Mouse (Mus musculus) lung, postnatal 0 days (tissue): ENCODE results near the gene Dscaml1. TPM values are rescaled to one million over a fixed set of nuclear protein-coding genes. Genes with fewer than 3 reads are reported as not detected.

Experiments
- ATAC-seq: fragments of 200-750 bp; cut with Nextera tagmentation; 2 replicates; pipeline ENCODE4 v1.8.0; 2017; ENCODE audit warnings: moderate library complexity
- DNase-seq: peaks from one replicate; pipeline ENCODE4 v3.0.0-alpha.2; 2016; ENCODE audit warnings: low spot score
- H3K27ac ChIP-seq: fragments of 300-500 bp; sonication (generic); 2 replicates; pipeline ENCODE4 v1.5.1; 2014; ENCODE audit warnings: antibody characterized with exemption, mild to moderate bottlenecking, low read length, mixed read lengths
- H3K27me3 ChIP-seq: fragments of 300-500 bp; sonication (generic); replicated peaks from 2 replicates; pipeline ENCODE4 v1.6.1; 2014; ENCODE audit warnings: low read length, mixed read lengths; ENCODE audit not compliant: insufficient read depth
- H3K36me3 ChIP-seq: fragments of 300-500 bp; sonication (generic); 2 replicates; pipeline ENCODE4 v1.6.1; 2014; ENCODE audit warnings: low read length, mixed read lengths; ENCODE audit not compliant: insufficient read depth
- H3K4me1 ChIP-seq: fragments of 300-500 bp; sonication (generic); 2 replicates; pipeline ENCODE4 v1.6.1; 2014; ENCODE audit warnings: antibody characterized with exemption, low read depth, low read length, mixed read lengths; ENCODE audit not compliant: insufficient read depth
- H3K4me2 ChIP-seq: fragments of 300-500 bp; sonication (generic); replicated peaks from 2 replicates; pipeline ENCODE4 v1.6.1; 2014; ENCODE audit warnings: low read depth, mild to moderate bottlenecking, low read length, moderate library complexity, mixed read lengths
- H3K4me3 ChIP-seq: fragments of 300-500 bp; sonication (generic); 2 replicates; pipeline ENCODE4 v1.5.1; 2014; ENCODE audit warnings: low read depth, low read length
- H3K9ac ChIP-seq: fragments of 300-500 bp; sonication (generic); replicated peaks from 2 replicates; pipeline ENCODE4 v1.6.1; 2014; ENCODE audit warnings: low read depth, mild to moderate bottlenecking
- H3K9me3 ChIP-seq: fragments of 300-500 bp; sonication (generic); 2 replicates; pipeline ENCODE4 v1.6.1; 2016; ENCODE audit warnings: low read length, mixed read lengths
- CTCF ChIP-seq: IDR thresholded peaks from 2 replicates; pipeline ENCODE4 v1.5.1; 2016; ENCODE audit warnings: antibody characterized with exemption, mild to moderate bottlenecking
- EP300 ChIP-seq: IDR thresholded peaks from 2 replicates; pipeline ENCODE4 v1.6.1; 2016; ENCODE audit warnings: antibody characterized with exemption, mild to moderate bottlenecking, control low read depth
- WGBS: fragments of 180-500 bp; shearing (Covaris S2); extraction: QIAGEN DNeasy Blood & Tissue Kit; methylation state at CpG from one replicate; pipeline ENCODE4 v1.1.7; 2014; 5-methylcytosine and 5-hydroxymethylcytosine counted together
- polyA plus RNA-seq: library from polyadenylated mRNA; unstranded; fragments of >200 nt; fragmentation: Nextera tagmentation; extraction: Ambion mirVana; gene quantifications from 2 replicates; pipeline ENCODE4 v1.2.1, GENCODE M21; 2015

The Dscaml1 gene
- polyA plus RNA-seq, 1 experiment from 2014 or later, result 0.16 TPM

GRCm38 (mm10) chr9:45454032-45454431, 27.6 kb downstream of the Dscaml1 start:
- no peak for ATAC-seq
- no peaks in the 10 kb centered on the region for H3K27me3 ChIP-seq
- no peak overlapping the region for H3K27ac ChIP-seq
- H3K9ac ChIP-seq, result no peak overlapping the region
- no peaks in the 10 kb centered on the region for H3K36me3 ChIP-seq
- no peak overlapping the region for H3K4me2 ChIP-seq
- 57% methylated on average over 10 of the region's 10 CpGs for WGBS
- no peaks in the 10 kb centered on the region for H3K9me3 ChIP-seq
- no peak for DNase-seq
- H3K4me1 ChIP-seq, result no peaks in the 10 kb centered on the region
- no peak overlapping the region for H3K4me3 ChIP-seq
- TF ChIP-seq CTCF, result no peak
- no peak for TF ChIP-seq EP300

GRCm38 (mm10) chr9:45454889-45455610, 28.6 kb downstream of the Dscaml1 start:
- H3K27ac ChIP-seq, result no peak overlapping the region
- H3K9me3 ChIP-seq, result no peaks in the 10 kb centered on the region
- TF ChIP-seq EP300, result no peak
- no peak for TF ChIP-seq CTCF
- H3K4me3 ChIP-seq, result no peak overlapping the region
- DNase-seq (no peak), ATAC-seq (no peak)
- no peaks in the 10 kb centered on the region for H3K36me3 ChIP-seq
- 60% methylated on average over 8 of the region's 8 CpGs for WGBS
- H3K4me1 ChIP-seq, result no peaks in the 10 kb centered on the region
- H3K27me3 ChIP-seq, result no peaks in the 10 kb centered on the region
- H3K4me2 ChIP-seq, result no peak overlapping the region
- no peak overlapping the region for H3K9ac ChIP-seq

- no peaks in the 10 kb centered on the region for H3K4me1 ChIP-seq
- H3K27me3 ChIP-seq, result no peaks in the 10 kb centered on the region
- TF ChIP-seq CTCF, result no peak
- no peak for TF ChIP-seq EP300
- 37% methylated on average over 7 of the region's 7 CpGs for WGBS
- ATAC-seq (no peak), DNase-seq (no peak)
- H3K27ac ChIP-seq, result no peak overlapping the region
- H3K4me2 ChIP-seq, result no peak overlapping the region
- no peaks in the 10 kb centered on the region for H3K36me3 ChIP-seq
- no peak overlapping the region for H3K9ac ChIP-seq
- H3K9me3 ChIP-seq, result no peaks in the 10 kb centered on the region
- H3K4me3 ChIP-seq, result no peak overlapping the region
Observed at GRCm38 (mm10) chr9:45457200-45457599, 30.8 kb downstream of the Dscaml1 start.

GRCm38 (mm10) chr9:45458363-45458762, 31.9 kb downstream of the Dscaml1 start:
- DNase-seq (no peak), ATAC-seq (no peak)
- 60% methylated on average over 14 of the region's 14 CpGs for WGBS

GRCm38 (mm10) chr9:45465396-45466019, 39.1 kb downstream of the Dscaml1 start:
- WGBS, result 36% methylated on average over 6 of the region's 6 CpGs

More at GRCm38 (mm10) chr9:45458363-45458762, 31.9 kb downstream of the Dscaml1 start:
- Histone ChIP-seq H3K27me3 (no peaks in the 10 kb centered on the region), H3K9me3 (no peaks in the 10 kb centered on the region), H3K4me3 (no peak overlapping the region), H3K36me3 (no peaks in the 10 kb centered on the region), H3K4me2 (no peak overlapping the region), H3K27ac (no peak overlapping the region), H3K9ac (no peak overlapping the region), H3K4me1 (no peaks in the 10 kb centered on the region)
- TF ChIP-seq EP300 (no peak), CTCF (no peak)

GRCm38 (mm10) chr9:45468235-45468634, 41.8 kb downstream of the Dscaml1 start:
- no peaks in the 10 kb centered on the region for H3K9me3 ChIP-seq
- no peak overlapping the region for H3K4me3 ChIP-seq
- DNase-seq, result no peak
- H3K9ac ChIP-seq, result no peak overlapping the region
- H3K27ac ChIP-seq, result no peak overlapping the region
- 76% methylated on average over 10 of the region's 10 CpGs for WGBS
- H3K4me1 ChIP-seq, result no peaks in the 10 kb centered on the region
- no peaks in the 10 kb centered on the region for H3K36me3 ChIP-seq
- TF ChIP-seq CTCF (no peak), EP300 (no peak)
- no peaks in the 10 kb centered on the region for H3K27me3 ChIP-seq
- H3K4me2 ChIP-seq, result no peak overlapping the region
- no peak for ATAC-seq

More at GRCm38 (mm10) chr9:45465396-45466019, 39.1 kb downstream of the Dscaml1 start:
- no peak overlapping the region for H3K27ac ChIP-seq
- H3K9me3 ChIP-seq, result no peaks in the 10 kb centered on the region
- no peak overlapping the region for H3K4me3 ChIP-seq
- H3K9ac ChIP-seq, result no peak overlapping the region
- H3K4me2 ChIP-seq, result no peak overlapping the region
- no peaks in the 10 kb centered on the region for H3K36me3 ChIP-seq
- DNase-seq (no peak), ATAC-seq (no peak)
- TF ChIP-seq EP300 (no peak), CTCF (no peak)
- H3K27me3 ChIP-seq, result no peaks in the 10 kb centered on the region
- no peaks in the 10 kb centered on the region for H3K4me1 ChIP-seq
